Mouse (Mus musculus): ENCODE data around the gene Xab2.
"Not testable (repeated sequence)": the region's sequence is repeated elsewhere in the genome, so short reads cannot be mapped to it uniquely, and the experiment has no call there.

The Xab2 gene

GRCm38 (mm10) chr8:3609046-3609815 is 11.9 kb downstream of the Xab2 start:
- no peak for DNase-seq

GRCm38 (mm10) chr8:3607822-3608221 is 13.3 kb downstream of the Xab2 start:
- no peak for DNase-seq

- no peak for DNase-seq
Measured at GRCm38 (mm10) chr8:3606593-3606992, 14.5 kb downstream of the Xab2 start.

DNA sequence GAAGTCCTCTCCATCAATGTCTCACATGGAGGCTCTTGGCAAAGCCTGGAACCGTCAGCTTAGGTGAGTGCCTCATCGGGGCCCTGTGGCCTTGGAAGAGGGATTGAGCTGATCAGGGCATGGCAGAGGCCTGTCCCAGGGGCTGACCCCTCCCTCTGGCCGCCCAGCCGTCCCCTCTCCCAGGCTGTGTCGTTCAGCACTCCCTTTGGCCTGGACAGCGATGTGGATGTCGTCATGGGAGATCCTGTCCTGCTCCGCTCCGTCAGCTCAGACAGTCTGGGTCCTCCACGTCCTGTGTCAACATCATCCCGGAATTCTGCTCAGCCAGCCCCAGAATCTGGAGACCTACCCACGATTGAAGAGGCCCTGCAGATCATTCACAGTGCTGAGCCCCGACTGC is 17.7 kb downstream of the Xab2 start:
- DNase-seq, result no peak

GRCm38 (mm10) chr8:3600401-3600800 is 20.7 kb downstream of the Xab2 start:
- no peak for DNase-seq

- no peak for DNase-seq
Measured at GRCm38 (mm10) chr8:3599219-3599618, 21.9 kb downstream of the Xab2 start.

DNA sequence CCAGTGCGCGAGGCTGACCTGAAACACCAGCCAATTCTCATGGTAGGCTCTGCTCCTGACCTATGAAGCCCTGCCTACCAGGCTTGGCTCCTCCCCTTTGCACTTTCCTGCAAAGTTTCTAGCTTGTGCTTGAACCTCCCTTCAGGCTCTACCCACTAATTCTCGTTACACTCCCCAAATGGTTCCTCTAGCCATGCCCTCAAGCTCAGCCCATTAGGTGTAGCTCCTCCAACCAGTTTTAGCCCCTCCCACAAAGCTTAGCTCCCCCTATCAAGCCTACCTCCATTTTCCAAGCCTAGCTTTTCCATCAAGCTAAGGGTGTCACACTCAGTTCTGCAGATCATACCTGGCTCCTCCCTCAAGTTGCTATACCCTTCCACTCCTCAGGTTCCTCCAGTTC is 23.1 kb downstream of the Xab2 start:
- DNase-seq, result no peak

GRCm38 (mm10) chr8:3594466-3594865 is 26.6 kb downstream of the Xab2 start:
- no peak for DNase-seq

DNA sequence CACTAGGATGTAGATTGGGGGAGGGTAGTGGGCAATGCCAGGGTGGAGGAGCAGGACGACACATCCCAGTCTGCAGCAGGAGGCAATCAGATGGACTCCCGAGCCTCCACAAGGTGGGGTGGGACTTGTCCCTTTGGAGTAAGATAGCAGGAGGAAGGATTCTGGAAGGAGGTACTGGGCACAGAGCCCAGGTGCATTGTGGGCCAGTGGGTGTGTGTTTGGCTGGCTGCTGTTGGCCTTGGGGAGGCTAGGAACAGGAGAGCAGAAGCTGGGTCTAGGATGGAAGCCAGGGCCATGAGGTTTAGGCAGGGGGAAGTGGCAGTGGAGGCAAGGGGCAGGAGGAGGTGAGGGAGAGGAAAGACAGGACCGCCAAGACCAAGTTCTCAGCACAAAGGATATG is 27.6 kb downstream of the Xab2 start:
- DNase-seq, result no peak

- no peak for DNase-seq
Measured at GRCm38 (mm10) chr8:3588258-3588633, 32.9 kb downstream of the Xab2 start.

DNA sequence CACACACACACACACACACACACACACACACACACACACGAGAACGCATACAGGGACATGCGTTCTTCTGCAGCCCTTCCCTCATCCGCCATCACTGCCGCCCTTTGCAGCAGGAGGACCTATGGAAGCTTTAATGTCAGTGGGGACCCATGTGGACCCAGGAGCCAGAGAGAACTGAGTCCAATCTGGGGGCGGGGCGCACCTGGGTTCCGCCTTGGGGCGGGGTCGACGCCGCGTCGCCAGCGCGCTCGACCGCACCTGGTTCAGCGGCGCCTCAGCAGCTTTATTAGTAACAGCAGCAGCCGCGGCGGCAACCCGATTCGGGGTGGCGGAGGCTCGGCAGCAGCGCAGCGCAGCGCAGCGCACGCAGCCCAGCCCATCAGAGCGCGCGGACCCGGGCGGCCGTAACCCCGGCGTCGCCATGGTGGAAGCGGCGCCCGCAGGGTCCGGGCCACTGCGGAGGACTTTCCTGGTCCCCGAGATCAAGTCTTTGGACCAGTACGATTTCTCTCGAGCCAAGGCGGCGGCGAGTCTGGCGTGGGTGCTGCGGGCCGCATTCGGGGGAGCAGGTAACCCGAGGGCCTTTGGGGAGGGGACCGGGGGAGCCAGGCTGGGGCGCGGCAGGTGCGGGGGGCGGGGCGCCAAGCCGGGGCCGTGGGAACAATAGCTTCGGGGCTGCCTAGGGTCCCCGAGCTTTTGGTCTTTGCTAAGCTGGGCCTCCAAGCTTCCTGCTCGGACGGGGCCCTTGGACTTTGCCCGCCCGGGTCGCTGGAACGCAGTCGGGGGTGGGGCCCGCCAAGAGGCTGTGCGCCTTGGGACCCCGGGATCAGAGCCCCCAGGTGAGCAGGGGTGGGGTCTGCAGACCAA is 33.5 kb downstream of the Xab2 start:
- DNase-seq, result no peak

GRCm38 (mm10) chr8:3586993-3587390 is 34.1 kb downstream of the Xab2 start, which contains the start of gene Camsap3:
Camsap3 (plus strand) TSS chr8:3587293.
- no peak for DNase-seq

- no peak for DNase-seq
Measured at GRCm38 (mm10) chr8:3586452-3586851, 34.7 kb downstream of the Xab2 start.

GRCm38 (mm10) chr8:3581961-3582360 is 39.2 kb downstream of the Xab2 start:
- not testable (repeated sequence) for DNase-seq

GRCm38 (mm10) chr8:3579390-3580364 is 41.4 kb downstream of the Xab2 start:
- no peak for DNase-seq

GRCm38 (mm10) chr8:3576211-3576960 is 44.7 kb downstream of the Xab2 start:
- no peak for DNase-seq

DNA sequence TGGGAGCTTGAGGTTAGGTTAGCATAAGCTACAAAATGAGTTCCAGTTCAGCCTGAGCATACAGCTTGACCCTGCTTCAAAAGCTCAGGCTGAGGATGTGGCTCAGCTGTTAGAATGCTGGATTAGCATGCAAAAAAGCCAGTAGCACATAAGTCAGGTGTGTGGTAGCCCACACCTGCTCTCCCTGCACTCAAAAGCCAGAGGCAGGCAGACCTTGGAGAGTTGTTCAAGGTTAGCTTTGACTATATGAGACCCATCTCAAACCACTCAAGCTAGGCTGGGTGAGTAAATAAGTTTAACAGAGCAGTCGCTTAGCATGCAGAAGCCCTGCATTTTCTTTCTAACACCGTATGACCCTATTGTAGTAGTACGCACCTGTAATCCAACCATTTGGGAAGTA is 46.6 kb downstream of the Xab2 start:
- no peak for DNase-seq

- DNase-seq, result no peak
Measured at GRCm38 (mm10) chr8:3569784-3570183, 51.3 kb downstream of the Xab2 start.

DNA sequence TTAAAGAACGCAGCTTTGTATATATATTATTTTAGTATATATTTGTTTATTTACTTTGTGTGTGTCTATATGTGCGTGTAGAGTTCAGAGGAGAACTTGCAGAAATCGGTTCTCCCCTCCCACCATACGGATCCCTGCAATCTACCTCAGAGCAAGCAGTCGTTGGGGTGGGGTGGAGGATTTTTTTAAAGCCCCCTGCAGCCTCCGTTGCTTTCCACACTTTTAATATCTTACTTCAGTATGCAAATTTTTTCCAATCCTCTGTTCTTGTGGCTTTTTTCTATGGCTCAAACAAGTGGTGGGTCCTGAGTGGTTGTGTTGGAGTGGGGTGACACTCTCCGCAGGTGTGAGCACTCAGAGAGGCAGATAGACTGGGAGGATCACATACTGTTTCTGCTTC is 52.7 kb downstream of the Xab2 start:
- no peak for DNase-seq

- no peak for DNase-seq
Measured at GRCm38 (mm10) chr8:3567641-3568371, 53.3 kb downstream of the Xab2 start, which contains the start of gene C330021F23Rik. C330021F23Rik (plus strand) TSS chr8:3567990.

All from thymus, adult 18-20 months (tissue).